In genomic region chr11:45002681-45003286, GRCm38 (mm10) we compare ENCODE assay signal across 16 mouse cellular contexts.
DNase-seq lines count a peak whose midpoint lies in the region; ATAC-seq lines count a peak whose summit lies in the region.
"Had no signal": no experiment of that assay in that cellular context is flagged by ENCODE, and none has a peak within 500 bp of the region (broad histone marks: within the 10 kb centered on the region; RNA-seq: fewer than 3 reads in every experiment).

No protein-coding gene starts in this region.

- H3K4me2 ChIP-seq in kidney, embryonic 16.5 days (replicated peaks; ENCODE audit: low read depth, low read length), result no peak overlapping the region
- no peak overlapping the region for H3K4me2 ChIP-seq in embryonic facial prominence, embryonic 12.5 days (replicated peaks)
- H3K4me2 ChIP-seq: liver, embryonic 15.5 days; midbrain, embryonic 11.5 days had no signal

- H3K27ac ChIP-seq in kidney, embryonic 16.5 days (ENCODE audit: low read length), result no peak overlapping the region
- H3K27ac ChIP-seq in embryonic facial prominence, embryonic 12.5 days, result 0 out of 2 replicates have a peak overlapping the region, but pooled peaks have one; percentile 37
- H3K27ac ChIP-seq: heart, embryonic 10.5 days; liver, embryonic 15.5 days had no signal

- DNase-seq in kidney, postnatal 10 days, result peak; percentile 7
- DNase-seq in forelimb bud, embryonic 11.5 days (ENCODE audit: low read depth, low spot score), result peak; percentile 35
- DNase-seq in frontal cortex, postnatal 25 days (ENCODE audit: low spot score in 2 of 2), result no peak
- no peak for DNase-seq in frontal cortex, adult 2 months (ENCODE audit: extremely low spot score in 1 of 2, low spot score in 1 of 2)
- DNase-seq: cerebellum, adult 8-10 months; gastrocnemius, postnatal 14 days; kidney, adult 18-20 months; kidney, postnatal 36 days; retina, postnatal 1 day; thymus, postnatal 14 days had no signal

- 0 out of 2 replicates have a peak, but pooled peaks cover 4% of the 10 kb centered on the region for H3K4me1 ChIP-seq in kidney, embryonic 16.5 days (ENCODE audit: insufficient read depth, low read length)
- H3K4me1 ChIP-seq in embryonic facial prominence, embryonic 12.5 days, result peaks cover 17% of the 10 kb centered on the region
- H3K4me1 ChIP-seq: liver, embryonic 15.5 days had no signal

- no peaks in the 10 kb centered on the region for H3K27me3 ChIP-seq in kidney, embryonic 16.5 days (ENCODE audit: insufficient read depth, low read length)
- H3K27me3 ChIP-seq in embryonic facial prominence, embryonic 12.5 days, result no peaks in the 10 kb centered on the region
- H3K27me3 ChIP-seq: liver, embryonic 15.5 days had no signal

- no peak overlapping the region for H3K4me3 ChIP-seq in kidney, embryonic 16.5 days (ENCODE audit: low read length)
- H3K4me3 ChIP-seq in embryonic facial prominence, embryonic 12.5 days, result no peak overlapping the region
- H3K4me3 ChIP-seq: heart, embryonic 10.5 days; liver, embryonic 15.5 days had no signal

- H3K9me3 ChIP-seq in kidney, embryonic 16.5 days (ENCODE audit: low read length), result no peaks in the 10 kb centered on the region
- H3K9me3 ChIP-seq in embryonic facial prominence, embryonic 12.5 days, result no peaks in the 10 kb centered on the region
- H3K9me3 ChIP-seq: heart, embryonic 10.5 days; liver, embryonic 15.5 days had no signal

- 49% methylated on average over 5 of the region's 5 CpGs for WGBS in kidney, embryonic 16.5 days
- WGBS in embryonic facial prominence, embryonic 12.5 days, result 43% methylated on average over 5 of the region's 5 CpGs

- no peak overlapping the region for H3K9ac ChIP-seq in kidney, embryonic 16.5 days (replicated peaks; ENCODE audit: low read length)
- H3K9ac ChIP-seq in embryonic facial prominence, embryonic 12.5 days, result no peak overlapping the region
- H3K9ac ChIP-seq: liver, embryonic 15.5 days had no signal

- no peaks in the 10 kb centered on the region for H3K36me3 ChIP-seq in kidney, embryonic 16.5 days (ENCODE audit: insufficient read depth, low read length)
- H3K36me3 ChIP-seq in embryonic facial prominence, embryonic 12.5 days, result peaks cover 2% of the 10 kb centered on the region
- H3K36me3 ChIP-seq: heart, embryonic 10.5 days; liver, embryonic 15.5 days had no signal

- no peak for ATAC-seq in kidney, embryonic 16.5 days (ENCODE audit: low FRiP score, low TSS enrichment)
- 0 out of 2 replicates have a peak, but pooled peaks have one; percentile 47 for ATAC-seq in embryonic facial prominence, embryonic 12.5 days (ENCODE audit: insufficient number of reproducible peaks, insufficient read depth, low FRiP score, low TSS enrichment)
- no peak for ATAC-seq in erythroblast, adult 5-6 weeks (replicated peaks; ENCODE audit: low FRiP score, poor library complexity, severe bottlenecking)

Comparison
In these comparisons a context has a peak if more than half of its experiments do, and no peak if none do; other contexts are left out.
1. DNase-seq: peak in kidney, postnatal 10 days (single experiment) and forelimb bud, embryonic 11.5 days (single experiment); none in frontal cortex, postnatal 25 days (0 of 2) and frontal cortex, adult 2 months (0 of 2).